26 mouse cellular contexts compared by ENCODE assay signal in the genomic region with DNA sequence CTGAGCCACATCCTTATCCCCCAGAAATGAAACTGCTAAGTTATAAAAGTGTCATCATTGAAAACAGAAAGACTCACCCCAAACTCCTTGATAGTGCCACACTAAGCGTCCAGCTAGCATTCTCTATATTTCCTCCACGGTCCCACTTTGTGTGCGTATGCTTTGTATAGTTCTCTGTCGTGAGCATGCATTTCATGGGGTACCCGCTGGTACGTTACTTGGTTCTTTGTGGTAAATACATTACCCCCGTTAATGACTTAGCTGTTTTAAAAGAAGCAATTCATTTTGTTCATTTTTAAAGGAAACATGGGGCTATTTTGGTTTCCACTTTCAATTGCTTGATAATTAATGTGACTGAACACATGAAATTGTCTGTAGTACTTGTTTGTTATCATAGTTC.
"Had no signal": no experiment of that assay in that cellular context is flagged by ENCODE, and none has a peak within 500 bp of the region (broad histone marks: within the 10 kb centered on the region; RNA-seq: fewer than 3 reads in every experiment).

No protein-coding gene starts in this region.

- H3K9me3 ChIP-seq: heart, embryonic 10.5 days; heart, embryonic 12.5 days; hindbrain, embryonic 13.5 days; hindbrain, embryonic 15.5 days; kidney, embryonic 15.5 days; limb, embryonic 10.5 days had no signal

- H3K9ac ChIP-seq: heart, embryonic 12.5 days; hindbrain, embryonic 13.5 days; hindbrain, embryonic 15.5 days; kidney, embryonic 15.5 days; limb, embryonic 12.5 days had no signal

- H3K4me1 ChIP-seq: heart, embryonic 10.5 days; heart, embryonic 12.5 days; hindbrain, embryonic 13.5 days; hindbrain, embryonic 15.5 days; kidney, embryonic 15.5 days; limb, embryonic 10.5 days; limb, embryonic 12.5 days had no signal

- ATAC-seq: hindbrain, postnatal 0 days; intestine, embryonic 16.5 days had no signal

- H3K4me3 ChIP-seq: gastrocnemius, adult 2 months; heart, embryonic 10.5 days; heart, embryonic 12.5 days; hindbrain, embryonic 13.5 days; hindbrain, embryonic 15.5 days; kidney, embryonic 15.5 days; left cerebral cortex, adult 2 months; limb, embryonic 10.5 days; limb, embryonic 12.5 days had no signal

- DNase-seq: gastrocnemius, adult 2 months; gastrocnemius, postnatal 10 days; gastrocnemius, postnatal 25 days; heart, adult 18-20 months; heart, postnatal 10 days; heart, postnatal 4 days; kidney, adult 11 months; kidney, adult 2 months; kidney, adult 9 months; kidney, postnatal 14 days; kidney, postnatal 36 days; layer of hippocampus, adult 9-11 months; layer of hippocampus, postnatal 36 days; liver had no signal

- H3K4me2 ChIP-seq: heart, embryonic 12.5 days; hindbrain, embryonic 13.5 days; hindbrain, embryonic 15.5 days; kidney, embryonic 15.5 days; limb, embryonic 12.5 days; liver, embryonic 11.5 days had no signal

- H3K27me3 ChIP-seq: heart, embryonic 12.5 days; hindbrain, embryonic 13.5 days; hindbrain, embryonic 15.5 days; kidney, embryonic 15.5 days; limb, embryonic 12.5 days had no signal

- H3K27ac ChIP-seq: gastrocnemius, adult 2 months; heart, embryonic 10.5 days; hindbrain, embryonic 13.5 days; hindbrain, embryonic 15.5 days; hindbrain, postnatal 0 days; kidney, embryonic 15.5 days; kidney, postnatal 0 days; left cerebral cortex, adult 2 months; limb, embryonic 10.5 days; limb, embryonic 12.5 days had no signal
